Mouse (Mus musculus) embryonic facial prominence, embryonic 11.5 days (tissue): ENCODE results near the gene Vegfd. TPM values are rescaled to one million over a fixed set of nuclear protein-coding genes. Genes with fewer than 3 reads are reported as not detected.

Experiments
- ATAC-seq: fragments of 200-750 bp; cut with Nextera tagmentation; replicated peaks from 2 replicates; pipeline ENCODE4 v1.8.0; 2017; ENCODE audit warnings: low read depth; ENCODE audit not compliant: insufficient number of reproducible peaks, low FRiP score, low TSS enrichment
- DNase-seq: peaks from one replicate; pipeline ENCODE4 v3.0.0-alpha.2; 2015; ENCODE audit warnings: low spot score
- H3K27ac ChIP-seq: fragments of 300-500 bp; sonication (generic); replicated peaks from 2 replicates; pipeline ENCODE4 v1.5.1; 2014; ENCODE audit warnings: mild to moderate bottlenecking, low read depth, low read length, control low read depth
- H3K27me3 ChIP-seq: fragments of 300-500 bp; sonication (generic); 2 replicates; pipeline ENCODE4 v1.6.1; 2014; ENCODE audit warnings: mild to moderate bottlenecking, low read length, moderate library complexity, mixed read lengths; ENCODE audit not compliant: control insufficient read depth, insufficient read depth
- H3K36me3 ChIP-seq: fragments of 300-500 bp; sonication (generic); replicated peaks from 2 replicates; pipeline ENCODE4 v1.6.1; 2014; ENCODE audit warnings: low read depth, mild to moderate bottlenecking, low read length, moderate library complexity, mixed read lengths; ENCODE audit not compliant: control insufficient read depth, insufficient read depth
- H3K4me1 ChIP-seq: fragments of 300-500 bp; sonication (generic); 2 replicates; pipeline ENCODE4 v1.6.1; 2014; ENCODE audit warnings: low read length, mixed read lengths; ENCODE audit not compliant: control insufficient read depth, insufficient read depth
- H3K4me2 ChIP-seq: fragments of 300-500 bp; sonication (generic); 2 replicates; pipeline ENCODE4 v1.6.1; 2014; ENCODE audit warnings: low read depth, mild to moderate bottlenecking, control low read depth, low read length, moderate library complexity
- H3K4me3 ChIP-seq: fragments of 300-500 bp; sonication (generic); 2 replicates; pipeline ENCODE4 v1.5.1; 2014; ENCODE audit warnings: low read depth, low read length, control low read depth
- H3K9ac ChIP-seq: fragments of 300-500 bp; sonication (generic); replicated peaks from 2 replicates; pipeline ENCODE4 v1.6.1; 2014; ENCODE audit warnings: mild to moderate bottlenecking, control low read depth, low read length
- H3K9me3 ChIP-seq: fragments of 300-500 bp; sonication (generic); replicated peaks from 2 replicates; pipeline ENCODE4 v1.6.1; 2016; ENCODE audit warnings: mild to moderate bottlenecking, low read length, inconsistent platforms, mixed read lengths; ENCODE audit not compliant: control insufficient read depth
- WGBS: fragments of 180-500 bp; shearing (Covaris S2); extraction: QIAGEN DNeasy Blood & Tissue Kit; methylation state at CpG from one replicate; pipeline ENCODE4 v1.1.7; 2014; 5-methylcytosine and 5-hydroxymethylcytosine counted together
- polyA plus RNA-seq: library from polyadenylated mRNA; unstranded; fragments of >200 nt; fragmentation: Nextera tagmentation; extraction: Ambion mirVana; gene quantifications from 2 replicates; pipeline ENCODE4 v1.2.1, GENCODE M21; 2014

Vegfd gene
- 3.1 and 4.1 TPM in 2 replicates for polyA plus RNA-seq

DNA sequence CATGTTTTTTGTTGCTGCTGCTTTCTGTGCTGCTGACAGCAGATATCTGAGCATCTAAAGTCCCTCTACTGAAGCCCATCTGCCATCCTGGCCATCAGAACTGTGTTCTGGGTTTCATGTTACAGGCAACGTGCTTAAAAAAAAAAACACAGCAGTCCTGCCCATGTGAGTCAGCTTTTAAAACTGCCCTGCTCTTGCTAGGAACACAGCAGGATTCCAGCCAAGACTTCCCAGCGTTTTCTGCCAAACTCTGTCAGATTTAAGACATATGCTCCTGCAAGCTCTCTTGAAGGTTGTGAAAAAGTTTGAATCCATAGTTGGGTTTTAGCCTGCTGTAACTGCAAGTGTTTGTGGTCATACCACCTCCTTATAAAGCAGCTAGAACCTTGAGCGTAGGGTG is at the start of gene Vegfd:
Vegfd (plus strand) TSS at position 298 of the 400 bp plus-strand sequence.
- DNase-seq (peak; percentile 4), ATAC-seq (no peak)
- no peaks in the 10 kb centered on the region for H3K36me3 ChIP-seq
- WGBS, result 38% methylated on average over 3 of the region's 3 CpGs
- H3K4me2 ChIP-seq, result no peak within 1 kb of the TSS
- H3K9me3 ChIP-seq, result no peaks in the 10 kb centered on the region
- no peak within 1 kb of the TSS for H3K4me3 ChIP-seq
- H3K27me3 ChIP-seq, result no peaks in the 10 kb centered on the region
- H3K4me1 ChIP-seq, result no peaks in the 10 kb centered on the region
- H3K27ac ChIP-seq, result no peak within 1 kb of the TSS
- no peak within 1 kb of the TSS for H3K9ac ChIP-seq

- H3K27me3 ChIP-seq, result no peaks in the 10 kb centered on the region
- 35% methylated on average over 4 of the region's 4 CpGs for WGBS
- peak; percentile 77 for DNase-seq
Measured at GRCm38 (mm10) chrX:164323391-164323913, 49.7 kb upstream of the Vegfd start.

DNA sequence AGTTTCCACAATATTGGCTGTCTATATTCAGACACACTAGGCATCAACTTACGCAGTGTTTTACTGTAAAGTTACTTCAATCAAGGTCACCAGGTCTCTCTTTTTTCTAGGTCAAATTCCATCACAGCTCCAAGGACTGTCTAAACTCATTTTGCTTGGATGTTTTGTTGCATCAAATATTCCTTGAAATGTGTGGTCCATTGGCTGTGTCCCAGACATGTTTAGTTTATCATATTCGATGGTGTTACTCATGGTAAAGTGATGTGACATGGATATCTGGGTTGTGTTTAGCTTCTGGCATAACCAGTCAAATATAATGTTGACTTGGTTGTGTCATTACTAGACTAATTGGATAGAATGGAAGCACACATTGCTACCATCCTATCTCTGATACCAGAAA is 42.8 kb upstream of the Vegfd start:
- H3K4me2 ChIP-seq, result no peak overlapping the region
- no peaks in the 10 kb centered on the region for H3K9me3 ChIP-seq
- H3K9ac ChIP-seq, result no peak overlapping the region
- no peak overlapping the region for H3K27ac ChIP-seq
- 85% methylated on average over 2 of the region's 2 CpGs for WGBS
- H3K27me3 ChIP-seq, result no peaks in the 10 kb centered on the region
- DNase-seq, result no peak
- no peak overlapping the region for H3K4me3 ChIP-seq
- H3K4me1 ChIP-seq, result no peaks in the 10 kb centered on the region
- no peak for ATAC-seq
- no peaks in the 10 kb centered on the region for H3K36me3 ChIP-seq

More at GRCm38 (mm10) chrX:164323391-164323913, 49.7 kb upstream of the Vegfd start:
- Histone ChIP-seq H3K9me3 (no peaks in the 10 kb centered on the region), H3K36me3 (no peaks in the 10 kb centered on the region), H3K4me3 (no peak overlapping the region), H3K9ac (no peak overlapping the region), H3K27ac (no peak overlapping the region), H3K4me1 (no peaks in the 10 kb centered on the region), H3K4me2 (no peak overlapping the region)
- no peak for ATAC-seq

DNA sequence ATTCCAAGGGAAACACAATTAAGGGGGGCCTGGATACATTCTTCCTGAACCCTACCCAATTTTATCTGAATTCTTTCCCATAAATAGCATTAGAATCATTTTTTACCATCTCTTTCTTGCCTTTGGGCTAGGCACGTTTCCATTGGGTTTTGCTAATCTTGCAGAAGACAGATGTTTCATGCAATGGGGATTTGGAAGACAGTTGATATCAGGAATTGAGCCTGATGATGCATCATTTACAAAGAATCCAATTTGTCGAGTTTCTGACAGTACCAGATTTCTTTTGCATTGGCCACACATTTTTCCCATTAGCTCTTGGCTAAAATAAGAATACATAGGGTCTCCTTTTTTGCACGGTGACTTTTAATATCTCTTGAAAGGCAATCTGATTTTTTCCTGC is 42.4 kb upstream of the Vegfd start:
- no peaks in the 10 kb centered on the region for H3K4me1 ChIP-seq
- H3K4me2 ChIP-seq, result no peak overlapping the region
- ATAC-seq (no peak), DNase-seq (no peak)
- H3K9me3 ChIP-seq, result no peaks in the 10 kb centered on the region
- no peaks in the 10 kb centered on the region for H3K36me3 ChIP-seq
- H3K27ac ChIP-seq, result no peak overlapping the region
- H3K9ac ChIP-seq, result no peak overlapping the region
- WGBS, result 66% methylated on average over 3 of the region's 3 CpGs
- H3K27me3 ChIP-seq, result no peaks in the 10 kb centered on the region
- H3K4me3 ChIP-seq, result no peak overlapping the region

DNA sequence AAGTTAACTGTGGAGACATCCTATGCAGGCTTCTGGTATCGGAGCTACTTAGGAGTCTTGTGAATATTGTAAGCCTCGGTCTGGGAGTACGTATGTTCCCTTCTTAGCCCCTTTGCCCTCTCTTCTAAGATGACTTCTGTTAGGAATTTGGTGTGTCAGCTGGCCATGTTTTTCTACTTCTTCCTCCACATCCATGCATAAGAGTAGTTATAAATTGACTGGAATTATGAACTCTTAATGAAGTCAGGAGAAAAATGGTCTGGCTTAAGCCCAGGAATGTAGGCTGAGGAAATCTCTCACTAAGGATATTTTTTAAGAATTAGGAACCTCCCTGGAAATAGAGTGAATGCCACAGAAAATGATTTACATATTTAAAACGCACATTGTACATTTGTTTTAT is 34.6 kb upstream of the Vegfd start:
- H3K9me3 ChIP-seq, result no peaks in the 10 kb centered on the region
- H3K4me1 ChIP-seq, result no peaks in the 10 kb centered on the region

GRCm38 (mm10) chrX:164345359-164345938 is 27.7 kb upstream of the Vegfd start:
- H3K4me1 ChIP-seq, result no peaks in the 10 kb centered on the region
- no peaks in the 10 kb centered on the region for H3K36me3 ChIP-seq
- H3K9ac ChIP-seq, result no peak overlapping the region
- DNase-seq (no peak), ATAC-seq (no peak)
- no peak overlapping the region for H3K27ac ChIP-seq
- H3K4me2 ChIP-seq, result no peak overlapping the region
- no peaks in the 10 kb centered on the region for H3K27me3 ChIP-seq
- H3K4me3 ChIP-seq, result no peak overlapping the region
- no peaks in the 10 kb centered on the region for H3K9me3 ChIP-seq
- 76% methylated on average over 4 of the region's 4 CpGs for WGBS

More for the DNA sequence above, 34.6 kb upstream of the Vegfd start:
- H3K27ac ChIP-seq, result no peak overlapping the region
- H3K4me2 ChIP-seq, result no peak overlapping the region
- no peaks in the 10 kb centered on the region for H3K36me3 ChIP-seq
- DNase-seq (no peak), ATAC-seq (no peak)
- no peak overlapping the region for H3K9ac ChIP-seq
- WGBS, result 90% methylated on average over 4 of the region's 4 CpGs
- H3K4me3 ChIP-seq, result no peak overlapping the region
- no peaks in the 10 kb centered on the region for H3K27me3 ChIP-seq

DNA sequence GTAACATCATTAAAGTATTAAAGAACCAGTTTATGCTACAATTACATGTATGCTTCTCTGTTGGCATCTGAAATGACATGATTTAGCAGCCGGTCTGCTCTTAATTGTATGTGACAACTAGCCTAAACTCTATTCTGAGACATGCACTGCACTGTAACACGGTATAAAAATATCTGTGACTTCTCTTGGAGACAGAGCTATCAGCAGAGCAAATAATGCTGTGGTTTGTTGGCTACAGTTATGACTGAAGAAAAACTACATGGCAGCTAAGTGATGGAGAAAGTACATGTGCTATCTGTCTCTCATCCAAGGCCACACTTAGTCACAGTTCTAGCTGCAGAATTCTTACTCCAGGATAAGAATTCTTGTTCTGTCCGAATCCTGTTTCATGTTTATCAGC is 24.2 kb upstream of the Vegfd start:
- H3K4me3 ChIP-seq, result no peak overlapping the region
- H3K4me1 ChIP-seq, result no peaks in the 10 kb centered on the region
- no peaks in the 10 kb centered on the region for H3K36me3 ChIP-seq
- no peak overlapping the region for H3K9ac ChIP-seq
- no peak overlapping the region for H3K27ac ChIP-seq
- H3K27me3 ChIP-seq, result no peaks in the 10 kb centered on the region
- no peaks in the 10 kb centered on the region for H3K9me3 ChIP-seq
- H3K4me2 ChIP-seq, result no peak overlapping the region
- no peak for ATAC-seq
- no peak for DNase-seq
- 78% methylated on average over 3 of the region's 3 CpGs for WGBS

DNA sequence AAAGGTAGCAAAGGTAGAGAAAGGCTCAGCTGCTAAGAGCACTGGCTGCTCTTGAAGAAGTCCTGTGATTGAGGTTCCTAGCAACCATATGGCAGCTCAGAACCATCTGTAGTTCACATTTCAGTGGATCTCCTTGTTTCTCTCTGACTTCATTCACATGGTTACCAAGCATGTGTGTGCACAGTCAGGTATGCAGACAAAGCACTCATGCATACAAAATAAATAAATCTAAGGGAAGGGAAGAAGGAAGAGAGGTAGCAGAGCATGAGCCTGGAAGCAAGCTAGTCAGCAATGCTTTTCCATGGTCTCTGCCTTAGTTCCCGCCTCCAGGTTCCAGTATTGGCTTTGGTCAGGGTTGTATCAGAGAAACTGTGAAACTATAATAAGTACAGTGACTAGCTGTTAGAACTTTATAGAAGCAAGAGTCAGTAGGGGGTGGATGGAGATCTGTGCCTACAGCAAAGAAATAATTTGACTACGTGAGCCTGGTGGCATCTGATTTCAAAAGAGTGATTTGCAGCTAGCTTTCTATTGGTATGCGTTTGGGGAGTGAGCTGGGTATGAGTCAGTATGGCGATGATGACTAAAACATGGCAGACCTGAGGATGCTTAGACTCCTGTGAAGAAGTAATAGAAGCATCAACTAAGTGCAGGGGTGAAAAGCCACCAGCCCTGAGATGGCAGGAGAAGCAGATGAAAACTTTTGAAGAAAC is 7.9 kb upstream of the Vegfd start:
- no peak for DNase-seq
- no peak for ATAC-seq
- no peak overlapping the region for H3K9ac ChIP-seq
- H3K27ac ChIP-seq, result no peak overlapping the region
- no peaks in the 10 kb centered on the region for H3K9me3 ChIP-seq
- H3K27me3 ChIP-seq, result no peaks in the 10 kb centered on the region
- H3K36me3 ChIP-seq, result no peaks in the 10 kb centered on the region
- H3K4me1 ChIP-seq, result no peaks in the 10 kb centered on the region
- WGBS, result 83% methylated on average over 4 of the region's 4 CpGs
- no peak overlapping the region for H3K4me2 ChIP-seq
- no peak overlapping the region for H3K4me3 ChIP-seq
